Mouse (Mus musculus) spleen, postnatal 14 days (tissue): ENCODE measurements around the gene Rapsn.

Source experiments
- DNase-seq, 2 experiments: peaks; one replicate each; pipeline ENCODE4 v3.0.0; 2021 to 2022; ENCODE audit warnings: low spot score in 2 of 2

The Rapsn gene

DNA sequence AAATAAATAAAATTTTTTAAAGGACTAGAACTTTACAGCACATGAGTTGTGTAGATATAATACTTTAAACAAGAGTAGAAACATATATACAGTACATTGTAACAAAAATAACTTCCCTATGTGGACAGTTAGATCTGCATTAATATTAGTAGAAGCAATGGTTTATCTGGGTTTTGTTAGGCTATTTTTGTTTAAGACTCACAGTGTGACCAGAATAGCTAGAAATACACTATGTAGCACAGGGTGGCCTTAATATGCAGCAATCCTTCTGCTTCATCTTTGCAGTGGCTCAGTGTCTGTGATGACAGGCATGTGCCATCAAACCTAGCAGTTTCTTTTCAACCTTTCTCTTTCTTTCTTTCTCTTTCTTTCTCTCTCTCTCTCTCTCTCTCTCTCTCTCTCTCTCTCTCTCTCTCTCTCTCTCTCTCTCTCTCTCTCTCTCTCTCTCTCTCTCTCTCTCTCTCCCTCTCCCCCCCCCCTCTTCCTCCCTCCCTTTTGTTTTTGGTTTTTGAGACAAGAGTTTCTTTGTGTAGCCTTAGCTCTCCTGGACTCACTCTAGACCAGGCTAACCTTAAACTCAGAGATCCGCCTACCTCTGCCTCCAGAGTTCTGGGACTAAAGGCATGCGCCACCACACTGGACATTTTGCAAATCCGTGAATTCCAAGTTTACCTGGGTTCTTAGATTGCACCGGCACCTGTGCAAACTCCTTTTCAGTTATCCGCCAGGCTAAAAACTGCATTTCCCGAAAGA is 17.9 kb downstream of the Rapsn start:
- DNase-seq = no peak

GRCm38 (mm10) chr2:91053934-91054382 is 18.5 kb downstream of the Rapsn start, which contains the start of gene Psmc3:
Gene Psmc3, plus strand, starts transcription at chr2:91054009.
- DNase-seq = peak; percentile 93 to 95

GRCm38 (mm10) chr2:91058435-91058834 is 23.0 kb downstream of the Rapsn start:
- no peak for DNase-seq

DNA sequence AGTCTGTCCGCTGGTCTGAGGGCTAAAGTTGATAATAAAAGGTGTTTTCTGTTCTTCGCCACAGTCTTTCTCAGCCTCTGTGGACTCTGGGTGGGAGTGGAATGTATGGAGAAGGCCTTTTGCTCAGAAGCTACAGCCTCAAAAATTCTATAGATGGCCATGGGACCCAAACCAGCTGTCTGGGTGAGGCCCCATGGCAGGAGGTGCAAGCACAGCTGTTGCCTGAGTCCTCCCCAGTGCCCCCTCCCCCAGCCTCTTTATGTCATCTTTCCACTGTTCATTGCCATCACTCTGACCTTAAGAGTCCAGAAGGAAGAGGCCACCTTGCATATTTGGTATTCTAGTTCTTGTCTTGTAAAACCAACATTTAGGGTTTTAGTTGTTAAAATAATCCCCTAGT is 24.0 kb downstream of the Rapsn start:
- DNase-seq = no peak

DNA sequence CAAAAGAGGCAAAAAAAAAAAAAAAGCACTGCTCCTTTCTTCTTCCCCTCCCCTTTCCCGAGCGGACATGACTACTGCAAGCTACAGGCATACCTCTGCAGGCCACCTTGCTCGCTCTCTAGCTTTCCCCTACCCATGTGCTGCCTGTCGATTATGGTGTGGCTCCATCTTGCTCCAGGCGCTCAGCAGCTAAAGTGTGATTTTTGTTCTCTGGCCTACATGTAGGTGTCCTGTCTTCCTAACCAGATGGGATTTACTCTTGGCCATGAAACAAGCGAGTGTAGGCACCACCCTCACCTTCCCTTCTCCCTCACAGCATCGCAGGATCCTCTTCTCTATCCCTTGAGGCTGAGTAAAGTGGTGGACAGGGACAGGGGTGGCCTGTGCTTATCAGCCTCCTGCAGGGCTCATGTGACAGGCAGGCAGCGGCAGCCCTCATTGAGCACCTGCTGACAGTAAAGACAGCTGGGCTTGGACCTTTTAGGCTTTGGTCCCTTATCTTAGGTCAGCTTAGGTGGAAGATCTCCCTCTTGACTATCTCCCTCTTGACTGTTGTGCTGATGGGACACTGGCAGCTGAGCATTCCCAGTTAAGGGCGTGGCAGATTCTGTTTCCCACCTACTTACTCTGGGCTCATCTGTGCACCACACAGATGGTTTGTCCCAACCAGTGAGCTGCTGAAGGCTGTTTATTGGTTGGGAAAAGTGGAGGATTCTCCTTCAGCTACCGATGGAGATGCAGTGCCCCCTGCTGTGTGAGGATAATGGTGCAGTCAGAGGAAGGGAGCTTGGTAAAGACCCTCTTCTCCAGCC is 25.3 kb downstream of the Rapsn start:
- no peak for DNase-seq

DNA sequence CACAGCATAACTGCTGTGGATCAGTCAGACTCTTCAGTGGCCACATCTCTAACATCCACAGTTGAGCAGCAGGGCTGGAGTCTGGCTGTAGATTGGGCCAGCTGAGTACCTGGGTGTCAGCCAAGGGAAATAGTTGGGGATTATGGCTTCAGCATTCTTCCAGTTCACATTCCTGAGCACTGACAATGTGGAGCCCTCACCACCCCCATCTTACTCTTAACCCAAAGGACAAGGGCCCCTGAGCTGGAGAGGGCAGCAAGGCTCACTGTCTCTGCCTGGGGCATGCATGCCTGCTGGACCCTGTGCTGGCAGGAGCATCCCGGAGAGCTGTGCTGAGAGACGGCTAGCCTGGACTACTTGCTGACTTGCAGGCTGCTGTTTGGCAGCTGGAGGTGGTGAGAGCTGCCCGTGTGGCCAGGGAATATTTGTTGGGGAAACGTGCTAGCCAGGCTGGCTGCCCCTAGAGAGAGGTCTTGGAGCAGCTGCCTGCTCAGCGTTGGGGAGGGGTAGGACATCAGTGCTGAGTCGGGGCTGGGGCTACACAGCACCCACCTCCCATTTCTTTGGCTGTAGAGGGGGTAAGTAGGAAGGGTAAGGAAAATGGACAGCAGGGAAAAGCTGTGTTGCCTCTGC is 26.5 kb downstream of the Rapsn start:
- no peak for DNase-seq

DNA sequence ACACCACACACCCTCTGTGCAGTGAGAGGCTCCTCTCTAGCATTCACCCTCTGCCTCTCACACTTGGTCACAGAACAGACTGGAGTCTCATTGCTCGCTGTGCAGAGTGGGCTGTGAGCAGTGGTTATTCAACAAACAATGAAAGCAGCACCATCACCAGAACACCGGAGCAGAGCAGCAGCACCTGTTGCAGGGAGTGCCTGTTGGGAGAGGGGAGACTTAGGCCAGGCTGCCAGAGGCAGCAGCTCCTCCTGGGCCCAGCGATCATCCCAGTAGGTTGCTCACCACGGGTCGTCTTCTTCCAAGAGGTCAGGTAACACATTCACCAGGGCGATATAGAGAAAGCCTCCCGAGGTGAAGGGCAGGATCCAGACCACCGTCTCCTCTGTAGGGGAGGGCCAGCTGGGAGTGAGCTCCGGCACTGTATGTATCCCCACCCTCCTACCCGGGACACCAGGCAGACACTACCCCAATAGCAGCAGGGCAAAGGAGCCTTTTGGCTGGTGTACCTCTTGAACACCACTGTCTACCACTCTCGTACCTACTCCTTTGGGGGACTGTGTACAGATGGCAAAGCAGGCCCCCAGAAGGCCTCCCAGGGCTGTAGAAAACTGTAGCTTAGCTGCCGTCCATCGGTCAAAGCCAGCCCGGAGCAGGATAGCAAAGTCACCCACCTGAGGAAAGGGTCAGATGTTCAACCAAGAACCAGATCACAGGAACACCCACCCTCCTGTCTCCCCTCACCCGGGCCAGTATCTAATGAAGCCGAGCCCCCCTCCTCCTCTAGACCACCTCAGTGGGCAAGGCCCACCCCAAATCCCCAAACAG is 27.6 kb downstream of the Rapsn start:
- DNase-seq = no peak

GRCm38 (mm10) chr2:91064211-91064610 is 28.8 kb downstream of the Rapsn start:
- no peak for DNase-seq

DNA sequence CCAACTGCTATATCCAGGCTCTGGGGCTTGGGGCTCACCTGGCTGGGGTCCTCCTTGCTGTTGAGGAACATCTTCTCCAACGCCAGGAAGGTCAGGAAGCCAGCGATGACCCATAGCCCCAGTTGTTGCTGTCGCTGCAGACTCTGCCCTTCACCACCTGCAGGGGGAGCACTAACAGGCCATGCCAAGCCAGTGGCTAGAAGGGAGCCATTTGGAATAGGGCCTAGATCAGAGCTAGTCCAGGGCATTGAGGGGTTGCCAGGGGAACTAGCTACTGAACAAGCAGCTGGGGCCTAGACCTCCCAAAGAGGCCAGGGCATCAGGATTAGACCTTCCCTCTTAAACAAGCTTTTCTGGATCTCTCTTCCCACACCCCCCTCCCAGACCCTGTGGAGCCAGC is 30.1 kb downstream of the Rapsn start:
- DNase-seq = peak in 1 of 2 experiments; percentile 45

DNA sequence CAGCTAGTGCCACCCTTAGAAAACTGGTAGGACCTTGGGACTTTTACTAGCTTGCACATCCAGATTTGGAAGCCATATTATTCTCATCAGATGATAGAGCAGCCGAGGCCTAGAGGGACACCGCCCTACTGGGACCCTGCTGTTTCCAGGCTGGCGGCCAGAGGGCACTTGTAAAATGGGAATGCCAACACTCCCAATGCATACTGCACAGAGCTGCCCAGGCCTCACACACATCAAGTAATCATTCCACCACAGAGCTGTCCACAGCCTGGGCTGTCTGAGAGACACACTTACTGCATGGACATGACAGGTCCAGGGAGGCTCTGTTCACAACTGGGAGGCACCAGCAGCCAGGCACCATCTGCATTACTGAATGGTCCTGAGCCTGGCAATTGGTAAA is 31.0 kb downstream of the Rapsn start:
- no peak for DNase-seq

- no peak for DNase-seq
These were observed 32.9 kb downstream of the Rapsn start for GRCm38 (mm10) chr2:91068162-91068871.

- no peak for DNase-seq
These were observed 33.4 kb downstream of the Rapsn start for GRCm38 (mm10) chr2:91068872-91069165.

GRCm38 (mm10) chr2:91069306-91070000 is 34.0 kb downstream of the Rapsn start:
- no peak for DNase-seq

DNA sequence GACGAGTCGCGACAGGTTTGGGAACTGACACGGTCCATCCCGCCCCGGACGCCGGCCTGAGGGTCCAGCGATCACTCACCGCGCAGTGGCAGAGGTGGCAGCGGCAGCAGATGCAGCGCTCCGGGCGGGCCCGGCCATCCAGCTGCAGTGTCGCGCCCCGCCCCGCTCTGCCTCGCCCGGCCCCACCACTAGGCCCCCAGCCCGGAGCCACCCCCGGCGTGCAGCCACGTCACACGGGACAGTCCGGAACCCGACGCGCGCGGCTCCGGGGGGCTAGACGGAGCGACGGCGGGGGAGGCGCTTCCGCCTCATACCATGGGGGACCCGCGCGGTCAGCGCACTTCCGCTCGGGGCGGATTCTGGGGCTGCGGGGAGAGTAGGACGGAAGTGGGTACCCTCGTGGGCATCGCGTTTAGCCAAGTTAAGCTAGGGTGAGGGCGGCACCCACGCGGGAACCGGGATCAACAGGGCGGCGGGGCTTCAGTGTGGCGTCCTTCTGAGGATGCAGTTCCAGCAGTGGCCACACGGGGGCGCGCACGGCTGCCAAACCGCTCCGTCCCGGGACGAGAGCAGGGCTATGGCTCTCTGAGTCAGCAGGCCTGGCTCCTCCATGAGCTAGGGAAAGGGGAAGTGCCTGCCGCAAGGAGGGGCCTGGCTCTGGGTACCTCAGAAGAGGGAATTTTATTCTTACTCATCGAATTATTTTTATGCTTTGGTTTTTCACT is 34.8 kb downstream of the Rapsn start, which contains the start of gene Slc39a13:
TSS of gene Slc39a13 (minus strand) at position 342 of the 725 bp plus-strand sequence.
- peak; percentile 93 to 94 for DNase-seq

GRCm38 (mm10) chr2:91071059-91071458 is 35.6 kb downstream of the Rapsn start:
- no peak for DNase-seq

- no peak for DNase-seq
These were observed 36.7 kb downstream of the Rapsn start for GRCm38 (mm10) chr2:91072092-91072491.

DNA sequence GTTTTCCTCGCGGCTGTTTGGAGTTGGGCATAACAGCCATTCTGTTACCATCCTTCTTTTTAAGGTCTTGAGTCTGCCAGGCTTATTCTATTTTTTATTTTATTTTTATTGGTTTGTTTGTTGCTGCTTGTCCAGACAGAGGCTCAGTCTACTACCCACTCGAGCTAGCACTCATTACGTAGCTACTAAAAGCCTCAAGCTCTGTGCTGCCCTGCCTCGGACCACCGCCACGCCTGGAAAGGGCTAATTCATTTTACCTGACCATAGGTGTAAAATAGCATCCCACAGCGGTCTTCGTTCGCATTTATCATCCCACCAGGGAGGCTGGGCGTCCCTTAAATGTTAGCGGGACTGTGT is 42.5 kb downstream of the Rapsn start:
- DNase-seq = no peak

- no peak for DNase-seq
These were observed 43.0 kb downstream of the Rapsn start for GRCm38 (mm10) chr2:91078314-91079025.

- DNase-seq = no peak
These were observed 43.6 kb downstream of the Rapsn start for GRCm38 (mm10) chr2:91079026-91079384.
